Mouse (Mus musculus) kidney, postnatal 0 days (tissue): ENCODE measurements at regions not wholly inside any gene's neighbourhood (a gene's known extent, or its start where the extent isn't known, plus 50 kb on each side); places are given as distances from the start of the nearest gene placed in this dataset.
A peak's percentile ranks its signal among the peaks of the same experiment; 100 is the strongest.

ENCODE experiments used
- ATAC-seq: fragments of 200-750 bp; cut with Nextera tagmentation; replicated peaks from 2 replicates; pipeline ENCODE4 v1.8.0; 2017; ENCODE audit warnings: low read depth, moderate number of reproducible peaks, moderate TSS enrichment, moderate library complexity; ENCODE audit not compliant: low FRiP score
- DNase-seq: peaks from one replicate; pipeline ENCODE4 v3.0.0-alpha.2; 2016; ENCODE audit warnings: low spot score
- H3K27ac ChIP-seq: fragments of 300-500 bp; sonication (generic); 2 replicates; pipeline ENCODE4 v1.5.1; 2014; ENCODE audit warnings: mild to moderate bottlenecking
- H3K27me3 ChIP-seq: fragments of 300-500 bp; sonication (generic); 2 replicates; pipeline ENCODE4 v1.6.1; 2014; ENCODE audit warnings: low read length, mixed read lengths; ENCODE audit not compliant: insufficient read depth
- H3K36me3 ChIP-seq: fragments of 300-500 bp; sonication (generic); 2 replicates; pipeline ENCODE4 v1.6.1; 2014; ENCODE audit warnings: low read length, mixed read lengths; ENCODE audit not compliant: insufficient read depth
- H3K4me1 ChIP-seq: fragments of 300-500 bp; sonication (generic); replicated peaks from 2 replicates; pipeline ENCODE4 v1.6.1; 2014; ENCODE audit warnings: antibody characterized with exemption, low read length, mixed read lengths; ENCODE audit not compliant: insufficient read depth
- H3K4me2 ChIP-seq: fragments of 300-500 bp; sonication (generic); 2 replicates; pipeline ENCODE4 v1.6.1; 2014; ENCODE audit warnings: mild to moderate bottlenecking, low read length, moderate library complexity, mixed read lengths
- H3K4me3 ChIP-seq: fragments of 300-500 bp; sonication (generic); replicated peaks from 2 replicates; pipeline ENCODE4 v1.5.1; 2014; ENCODE audit warnings: low read depth, low read length
- H3K9ac ChIP-seq: fragments of 300-500 bp; sonication (generic); 2 replicates; pipeline ENCODE4 v1.6.1; 2014; ENCODE audit warnings: low read depth, low read length
- H3K9me3 ChIP-seq: fragments of 300-500 bp; sonication (generic); replicated peaks from 2 replicates; pipeline ENCODE4 v1.6.1; 2016; ENCODE audit warnings: low read length, inconsistent platforms, mixed read lengths
- CTCF ChIP-seq: IDR thresholded peaks from 2 replicates; pipeline ENCODE4 v1.5.1; 2016; ENCODE audit warnings: antibody characterized with exemption, low read depth, mild to moderate bottlenecking, moderate library complexity
- WGBS: fragments of 180-500 bp; shearing (Covaris S2); extraction: QIAGEN DNeasy Blood & Tissue Kit; methylation state at CpG from one replicate; pipeline ENCODE4 v1.1.7; 2014; 5-methylcytosine and 5-hydroxymethylcytosine counted together

- Histone ChIP-seq H3K36me3 (no peaks in the 10 kb centered on the region), H3K27ac (no peak overlapping the region), H3K4me1 (no peaks in the 10 kb centered on the region), H3K9me3 (no peaks in the 10 kb centered on the region), H3K9ac (no peak overlapping the region), H3K27me3 (no peaks in the 10 kb centered on the region), H3K4me2 (no peak overlapping the region), H3K4me3 (no peak overlapping the region)
- ATAC-seq (no peak), DNase-seq (peak; percentile 79)
- TF ChIP-seq CTCF: no peak
- 46% methylated on average over 10 of the region's 10 CpGs for WGBS
Measured at GRCm38 (mm10) chr17:49278973-49279727, 149.0 kb upstream of the Mocs1 start.

- DNase-seq: no peak
- Histone ChIP-seq H3K4me1 (no peaks in the 10 kb centered on the region), H3K9ac (no peak overlapping the region), H3K9me3 (no peaks in the 10 kb centered on the region), H3K27ac (no peak overlapping the region), H3K4me3 (no peak overlapping the region), H3K27me3 (no peaks in the 10 kb centered on the region), H3K36me3 (no peaks in the 10 kb centered on the region), H3K4me2 (no peak overlapping the region)
- no peak for ATAC-seq
- WGBS: 49% methylated on average over 13 of the region's 13 CpGs
- no peak for TF ChIP-seq CTCF
Measured at GRCm38 (mm10) chr17:49281344-49281743, 146.8 kb upstream of the Mocs1 start.

- H3K4me2 ChIP-seq: no peak overlapping the region
- DNase-seq (no peak), ATAC-seq (no peak)
- no peak overlapping the region for H3K4me3 ChIP-seq
- WGBS: 87% methylated on average over 10 of the region's 10 CpGs
- no peak overlapping the region for H3K27ac ChIP-seq
- H3K9me3 ChIP-seq: no peaks in the 10 kb centered on the region
- no peaks in the 10 kb centered on the region for H3K36me3 ChIP-seq
- H3K4me1 ChIP-seq: no peaks in the 10 kb centered on the region
- no peak overlapping the region for H3K9ac ChIP-seq
- no peaks in the 10 kb centered on the region for H3K27me3 ChIP-seq
- peak; percentile 62 for TF ChIP-seq CTCF
Measured at GRCm38 (mm10) chr17:49282498-49282897, 145.7 kb upstream of the Mocs1 start.

- H3K27me3 ChIP-seq: no peaks in the 10 kb centered on the region
- 85% methylated on average over 5 of the region's 5 CpGs for WGBS
- H3K9ac ChIP-seq: no peak overlapping the region
- no peak overlapping the region for H3K27ac ChIP-seq
- H3K4me1 ChIP-seq: no peaks in the 10 kb centered on the region
- no peaks in the 10 kb centered on the region for H3K9me3 ChIP-seq
- ATAC-seq (no peak), DNase-seq (no peak)
- no peak overlapping the region for H3K4me3 ChIP-seq
- no peaks in the 10 kb centered on the region for H3K36me3 ChIP-seq
- H3K4me2 ChIP-seq: no peak overlapping the region
- TF ChIP-seq CTCF: no peak
Measured at GRCm38 (mm10) chr17:49283491-49283890, 144.7 kb upstream of the Mocs1 start.

GRCm38 (mm10) chr17:49291636-49292035, 136.5 kb upstream of the Mocs1 start:
- Histone ChIP-seq H3K9me3 (no peaks in the 10 kb centered on the region), H3K4me3 (no peak overlapping the region), H3K36me3 (no peaks in the 10 kb centered on the region), H3K9ac (no peak overlapping the region), H3K27ac (no peak overlapping the region), H3K4me2 (no peak overlapping the region), H3K27me3 (no peaks in the 10 kb centered on the region), H3K4me1 (no peaks in the 10 kb centered on the region)
- ATAC-seq (no peak), DNase-seq (no peak)
- no peak for TF ChIP-seq CTCF
- 73% methylated on average over 3 of the region's 3 CpGs for WGBS

GRCm38 (mm10) chr17:49304461-49304860, 123.7 kb upstream of the Mocs1 start:
- 93% methylated on average over 3 of the region's 3 CpGs for WGBS

More at GRCm38 (mm10) chr17:49304461-49304860, 123.7 kb upstream of the Mocs1 start:
- H3K9ac ChIP-seq: no peak overlapping the region
- no peaks in the 10 kb centered on the region for H3K4me1 ChIP-seq
- H3K27ac ChIP-seq: no peak overlapping the region
- no peak for ATAC-seq
- H3K27me3 ChIP-seq: no peaks in the 10 kb centered on the region
- no peak overlapping the region for H3K4me3 ChIP-seq
- no peak for DNase-seq
- no peak overlapping the region for H3K4me2 ChIP-seq
- H3K36me3 ChIP-seq: no peaks in the 10 kb centered on the region
- TF ChIP-seq CTCF: no peak
- H3K9me3 ChIP-seq: no peaks in the 10 kb centered on the region
